Mouse (Mus musculus) neural tube, embryonic 15.5 days (tissue): ENCODE measurements at regions not wholly inside any gene's neighbourhood (a gene's known extent, or its start where the extent isn't known, plus 50 kb on each side); places are given as distances from the start of the nearest gene placed in this dataset.

Source experiments
- ATAC-seq: fragments of 200-750 bp; cut with Nextera tagmentation; 2 replicates; pipeline ENCODE4 v1.8.0; 2017; ENCODE audit warnings: mild to moderate bottlenecking, moderate TSS enrichment, moderate library complexity; ENCODE audit not compliant: low FRiP score
- H3K27ac ChIP-seq: fragments of 300-500 bp; sonication (generic); replicated peaks from 2 replicates; pipeline ENCODE4 v1.5.1; 2015; ENCODE audit warnings: mild to moderate bottlenecking, inconsistent platforms
- H3K27me3 ChIP-seq: fragments of 300-500 bp; sonication (generic); replicated peaks from 2 replicates; pipeline ENCODE4 v1.6.1; 2015; ENCODE audit warnings: inconsistent platforms
- H3K36me3 ChIP-seq: fragments of 300-500 bp; sonication (generic); 2 replicates; pipeline ENCODE4 v1.6.1; 2015; ENCODE audit warnings: inconsistent platforms
- H3K4me1 ChIP-seq: fragments of 300-500 bp; sonication (generic); 2 replicates; pipeline ENCODE4 v1.6.1; 2015; ENCODE audit warnings: inconsistent platforms
- H3K4me2 ChIP-seq: fragments of 300-500 bp; sonication (generic); 2 replicates; pipeline ENCODE4 v1.6.1; 2015; ENCODE audit warnings: inconsistent platforms, mild to moderate bottlenecking, moderate library complexity
- H3K4me3 ChIP-seq: fragments of 300-500 bp; sonication (generic); replicated peaks from 2 replicates; pipeline ENCODE4 v1.5.1; 2015; ENCODE audit warnings: mild to moderate bottlenecking, inconsistent platforms
- H3K9ac ChIP-seq: fragments of 300-500 bp; sonication (generic); replicated peaks from 2 replicates; pipeline ENCODE4 v1.6.1; 2015; ENCODE audit warnings: mild to moderate bottlenecking, inconsistent platforms
- H3K9me3 ChIP-seq: fragments of 300-500 bp; sonication (generic); replicated peaks from 2 replicates; pipeline ENCODE4 v1.6.1; 2016; ENCODE audit warnings: inconsistent platforms
- WGBS: fragments of 180-500 bp; shearing (Covaris S2); methylation state at CpG from one replicate; pipeline ENCODE4 v1.1.7; 2015; ENCODE audit warnings: mixed read lengths; 5-methylcytosine and 5-hydroxymethylcytosine counted together

DNA sequence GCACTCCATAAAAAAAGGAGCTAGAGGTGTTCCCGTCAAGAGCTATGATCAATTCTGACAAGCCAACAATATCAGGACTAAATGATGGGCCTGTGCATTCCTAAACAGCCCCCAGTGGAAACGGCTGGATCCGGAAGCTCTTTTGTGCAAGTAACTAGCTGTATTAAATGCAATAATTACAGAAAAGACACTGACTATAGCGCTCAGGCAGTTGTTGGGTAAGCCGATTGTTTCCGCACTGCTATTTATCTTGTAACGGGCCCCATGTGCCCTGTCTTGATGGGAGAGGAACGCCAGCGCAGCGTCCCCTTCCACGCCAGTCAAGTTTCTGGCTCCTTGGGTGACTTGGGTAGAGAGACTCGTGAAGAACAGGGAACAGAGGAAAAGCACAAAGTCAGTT lies 142.4 kb upstream of the Sp8 start:
- H3K4me2 ChIP-seq = peak overlapping the region; percentile 45
- H3K4me1 ChIP-seq = peaks cover 9% of the 10 kb centered on the region
- peak overlapping the region; percentile 4; the same call in 1 of the 2 replicates for H3K4me3 ChIP-seq
- no peak overlapping the region for H3K27ac ChIP-seq
- no peak for ATAC-seq
- no peak overlapping the region for H3K9ac ChIP-seq
- 14% methylated on average over 12 of the region's 12 CpGs for WGBS
- no peaks in the 10 kb centered on the region for H3K9me3 ChIP-seq
- H3K27me3 ChIP-seq = no peaks in the 10 kb centered on the region
- no peaks in the 10 kb centered on the region for H3K36me3 ChIP-seq

DNA sequence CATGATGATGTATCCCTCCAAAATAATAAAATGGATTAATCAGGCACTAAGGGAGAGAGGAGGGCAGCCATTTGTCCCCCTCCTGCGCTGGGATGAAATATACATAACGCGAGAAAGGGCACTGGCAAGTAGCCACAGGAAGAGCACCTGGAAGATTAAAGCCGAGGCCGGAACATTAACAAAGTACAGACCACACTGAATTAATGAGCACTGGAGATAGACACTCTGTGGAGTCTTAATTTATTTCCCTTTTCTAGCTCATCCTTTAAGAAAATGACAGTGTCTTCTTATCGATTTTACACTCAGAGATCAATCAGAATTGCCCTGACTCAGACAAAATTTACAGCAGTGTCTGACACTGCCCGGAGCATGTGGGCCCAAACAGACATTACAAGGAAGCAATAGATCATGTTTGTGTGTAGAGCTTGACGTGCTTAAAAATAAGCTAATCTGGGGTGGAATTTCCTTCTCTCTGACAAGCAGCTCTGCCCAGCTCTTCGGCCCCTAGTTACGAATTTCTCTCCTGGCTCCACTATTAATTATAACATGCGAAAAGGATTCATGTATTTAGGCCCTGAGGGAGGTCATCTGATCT lies 143.0 kb upstream of the Sp8 start:
- H3K4me2 ChIP-seq = peak overlapping the region; percentile 45
- peak; percentile 38; the same call in 1 of the 2 replicates for ATAC-seq
- 20% methylated on average over 11 of the region's 11 CpGs for WGBS
- no peak overlapping the region for H3K27ac ChIP-seq
- no peaks in the 10 kb centered on the region for H3K36me3 ChIP-seq
- no peaks in the 10 kb centered on the region for H3K9me3 ChIP-seq
- H3K27me3 ChIP-seq = no peaks in the 10 kb centered on the region
- H3K9ac ChIP-seq = no peak overlapping the region
- no peak overlapping the region for H3K4me3 ChIP-seq
- peaks cover 9% of the 10 kb centered on the region for H3K4me1 ChIP-seq

DNA sequence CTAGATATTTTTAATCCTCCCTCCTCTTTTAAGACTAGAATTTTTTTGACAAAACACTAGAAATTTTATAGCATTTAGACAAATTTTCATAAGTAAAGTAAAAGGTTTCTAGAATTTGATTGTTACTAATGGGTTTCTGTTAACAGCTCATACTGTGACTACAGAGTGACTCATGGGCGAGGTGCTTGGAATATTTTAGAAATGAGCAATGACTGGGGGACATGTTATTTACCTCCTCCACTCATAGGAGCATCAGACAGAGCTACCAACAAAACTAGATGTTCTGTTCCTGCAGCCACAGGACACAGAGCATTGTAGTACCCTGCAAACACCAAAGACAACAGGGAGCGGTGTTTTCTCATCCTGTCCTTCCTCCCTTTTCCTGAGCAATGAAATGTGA lies 144.3 kb upstream of the Sp8 start:
- Histone ChIP-seq H3K9me3 (no peaks in the 10 kb centered on the region), H3K4me3 (no peak overlapping the region), H3K27ac (no peak overlapping the region), H3K27me3 (no peaks in the 10 kb centered on the region), H3K4me1 (peaks cover 9% of the 10 kb centered on the region), H3K4me2 (no peak overlapping the region), H3K9ac (no peak overlapping the region), H3K36me3 (no peaks in the 10 kb centered on the region)
- ATAC-seq = no peak
- 88% methylated on average over 2 of the region's 2 CpGs for WGBS

DNA sequence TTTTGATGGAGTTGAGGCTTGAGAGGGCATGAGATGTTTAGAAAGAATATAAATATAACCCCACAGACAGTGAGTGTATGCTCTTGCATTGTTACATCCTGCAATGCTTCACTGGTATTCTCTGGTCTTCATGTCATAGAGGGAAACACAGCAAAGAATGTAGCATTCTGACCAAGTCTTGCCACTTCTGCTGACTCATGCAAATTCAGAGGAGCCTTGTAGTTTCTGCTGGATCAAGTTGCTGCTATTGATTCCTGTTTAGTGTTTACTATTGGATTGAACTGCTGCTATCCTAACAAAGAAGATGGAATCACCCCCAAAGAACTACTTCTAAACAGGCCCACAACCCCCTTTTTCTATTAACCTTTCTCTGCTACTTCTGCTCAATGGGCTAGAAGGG lies 148.0 kb upstream of the Sp8 start:
- no peak overlapping the region for H3K9ac ChIP-seq
- no peak overlapping the region for H3K27ac ChIP-seq
- no peaks in the 10 kb centered on the region for H3K27me3 ChIP-seq
- ATAC-seq = no peak
- no peaks in the 10 kb centered on the region for H3K9me3 ChIP-seq
- no peaks in the 10 kb centered on the region for H3K36me3 ChIP-seq
- no peak overlapping the region for H3K4me2 ChIP-seq
- peaks cover under 1% of the 10 kb centered on the region; the same call in 1 of the 2 replicates for H3K4me1 ChIP-seq
- no peak overlapping the region for H3K4me3 ChIP-seq

DNA sequence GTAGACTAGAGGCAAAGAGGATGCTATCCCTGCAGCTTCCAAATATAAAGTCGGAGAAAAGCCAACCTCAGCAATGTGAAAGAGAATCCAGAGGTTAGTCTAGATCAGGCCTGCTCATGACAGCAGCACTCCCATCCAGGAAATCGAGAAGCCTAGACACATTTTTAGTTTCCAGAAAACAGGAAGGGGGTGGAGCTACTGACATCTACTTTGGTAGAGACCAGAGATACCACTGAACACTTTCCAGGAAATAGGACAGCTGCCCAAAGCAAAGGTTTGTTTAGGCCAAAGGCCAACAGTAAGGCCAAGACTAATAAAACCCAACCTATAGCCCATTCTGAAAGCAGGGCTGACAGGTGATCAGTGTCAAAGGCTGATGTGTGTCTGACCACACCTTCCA lies 151.4 kb upstream of the Sp8 start:
- no peak overlapping the region for H3K4me3 ChIP-seq
- no peak overlapping the region for H3K27ac ChIP-seq
- no peak overlapping the region for H3K9ac ChIP-seq
- ATAC-seq = no peak
- H3K27me3 ChIP-seq = no peaks in the 10 kb centered on the region
- WGBS = 89% methylated on average over 2 of the region's 2 CpGs
- H3K36me3 ChIP-seq = no peaks in the 10 kb centered on the region
- no peak overlapping the region for H3K4me2 ChIP-seq
- H3K9me3 ChIP-seq = no peaks in the 10 kb centered on the region
- no peaks in the 10 kb centered on the region for H3K4me1 ChIP-seq

DNA sequence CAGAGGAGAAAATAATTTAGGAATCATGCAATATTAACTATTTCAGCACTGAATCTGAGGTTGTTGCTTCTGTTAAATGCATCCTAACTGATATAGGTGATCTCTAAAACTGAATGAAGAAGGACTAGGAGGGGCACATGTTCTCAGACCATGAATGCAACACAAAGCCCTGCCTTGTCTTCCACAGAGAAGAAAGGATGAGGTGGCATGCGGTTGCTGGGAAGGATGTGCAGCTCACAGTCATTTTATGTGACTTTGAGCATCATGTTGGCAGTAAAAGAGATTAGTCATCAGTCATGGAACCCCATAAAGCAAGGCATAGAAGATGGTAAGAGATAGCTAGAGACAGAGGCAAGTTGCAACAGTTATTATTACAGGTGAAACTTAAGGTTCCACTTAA lies 163.2 kb upstream of the Sp8 start:
- Histone ChIP-seq H3K9me3 (no peaks in the 10 kb centered on the region), H3K9ac (no peak overlapping the region), H3K4me1 (no peaks in the 10 kb centered on the region), H3K4me3 (no peak overlapping the region), H3K36me3 (no peaks in the 10 kb centered on the region), H3K4me2 (no peak overlapping the region), H3K27me3 (no peaks in the 10 kb centered on the region), H3K27ac (no peak overlapping the region)
- no peak for ATAC-seq
- WGBS = 93% methylated on average over 1 of the region's 1 CpGs

DNA sequence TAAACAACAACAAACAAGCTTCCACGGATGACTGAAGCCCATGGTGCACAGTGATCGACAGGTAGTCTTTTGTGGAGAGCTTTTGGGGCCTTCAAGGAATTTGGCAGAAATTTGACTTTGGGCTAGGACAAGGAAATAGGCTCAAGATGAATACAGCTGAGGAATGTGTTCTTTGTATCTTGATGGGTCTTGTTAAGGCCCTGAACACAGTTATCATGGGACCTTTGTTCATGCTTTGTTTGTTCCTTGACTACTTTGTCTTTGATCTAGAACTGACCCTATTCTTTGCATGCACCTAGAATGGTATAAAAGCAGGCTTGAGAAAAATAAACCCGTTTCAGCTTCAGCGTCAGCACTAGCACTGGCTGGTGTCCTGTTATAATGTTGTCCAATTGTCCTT lies 168.1 kb upstream of the Sp8 start:
- Histone ChIP-seq H3K27ac (no peak overlapping the region), H3K4me3 (no peak overlapping the region), H3K4me2 (no peak overlapping the region), H3K9me3 (no peaks in the 10 kb centered on the region), H3K27me3 (no peaks in the 10 kb centered on the region), H3K4me1 (no peaks in the 10 kb centered on the region), H3K9ac (no peak overlapping the region), H3K36me3 (no peaks in the 10 kb centered on the region)
- no peak for ATAC-seq
- 90% methylated on average over 4 of the region's 4 CpGs for WGBS

DNA sequence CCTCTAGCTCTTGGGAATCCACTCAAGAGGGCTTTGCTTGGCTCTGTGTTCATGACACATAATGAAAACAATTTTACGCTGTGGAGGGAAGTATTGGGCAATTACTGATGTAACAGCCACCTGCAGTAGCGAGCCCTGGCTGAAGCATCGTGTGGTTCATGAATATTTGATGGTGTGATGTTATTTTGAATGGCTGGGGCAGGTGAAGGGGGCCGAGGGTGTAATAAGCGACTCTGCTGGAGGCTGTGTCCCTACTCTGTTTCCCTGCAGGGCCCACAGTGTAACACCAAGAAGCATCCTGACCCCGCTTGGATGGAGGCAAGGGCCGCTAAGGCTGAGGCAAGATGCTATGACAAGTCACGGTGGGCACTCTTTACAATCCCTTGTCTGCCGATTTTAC lies 184.6 kb upstream of the Sp8 start:
- no peak overlapping the region for H3K27ac ChIP-seq
- peaks cover 51% of the 10 kb centered on the region for H3K27me3 ChIP-seq
- WGBS = 9% methylated on average over 9 of the region's 9 CpGs
- no peak overlapping the region for H3K9ac ChIP-seq
- peak; percentile 75 for ATAC-seq
- H3K4me1 ChIP-seq = peaks cover 16% of the 10 kb centered on the region
- no peaks in the 10 kb centered on the region for H3K36me3 ChIP-seq
- no peaks in the 10 kb centered on the region for H3K9me3 ChIP-seq
- no peak overlapping the region for H3K4me3 ChIP-seq
- H3K4me2 ChIP-seq = no peak overlapping the region

DNA sequence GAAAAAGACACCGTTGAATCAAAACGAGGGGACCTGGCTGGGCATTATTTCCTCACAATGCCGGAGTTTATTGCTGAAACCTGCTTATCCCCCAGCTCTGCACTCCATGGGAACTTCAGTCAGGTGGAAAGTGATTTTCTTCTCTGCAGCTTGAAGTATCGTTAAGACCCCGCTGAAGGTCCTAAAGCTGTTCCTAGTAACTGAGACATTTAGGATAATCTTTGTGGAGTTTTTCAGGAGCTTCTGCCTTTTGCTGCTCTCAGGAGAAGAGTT lies 185.0 kb upstream of the Sp8 start:
- no peaks in the 10 kb centered on the region for H3K36me3 ChIP-seq
- H3K4me3 ChIP-seq = no peak overlapping the region
- H3K27ac ChIP-seq = no peak overlapping the region
- ATAC-seq = peak; percentile 69; the same call in 1 of the 2 replicates
- H3K4me1 ChIP-seq = peaks cover 16% of the 10 kb centered on the region
- no peaks in the 10 kb centered on the region for H3K9me3 ChIP-seq
- WGBS = 3% methylated on average over 5 of the region's 5 CpGs
- H3K4me2 ChIP-seq = peak overlapping the region; percentile 25
- H3K9ac ChIP-seq = no peak overlapping the region
- peaks cover 51% of the 10 kb centered on the region for H3K27me3 ChIP-seq

DNA sequence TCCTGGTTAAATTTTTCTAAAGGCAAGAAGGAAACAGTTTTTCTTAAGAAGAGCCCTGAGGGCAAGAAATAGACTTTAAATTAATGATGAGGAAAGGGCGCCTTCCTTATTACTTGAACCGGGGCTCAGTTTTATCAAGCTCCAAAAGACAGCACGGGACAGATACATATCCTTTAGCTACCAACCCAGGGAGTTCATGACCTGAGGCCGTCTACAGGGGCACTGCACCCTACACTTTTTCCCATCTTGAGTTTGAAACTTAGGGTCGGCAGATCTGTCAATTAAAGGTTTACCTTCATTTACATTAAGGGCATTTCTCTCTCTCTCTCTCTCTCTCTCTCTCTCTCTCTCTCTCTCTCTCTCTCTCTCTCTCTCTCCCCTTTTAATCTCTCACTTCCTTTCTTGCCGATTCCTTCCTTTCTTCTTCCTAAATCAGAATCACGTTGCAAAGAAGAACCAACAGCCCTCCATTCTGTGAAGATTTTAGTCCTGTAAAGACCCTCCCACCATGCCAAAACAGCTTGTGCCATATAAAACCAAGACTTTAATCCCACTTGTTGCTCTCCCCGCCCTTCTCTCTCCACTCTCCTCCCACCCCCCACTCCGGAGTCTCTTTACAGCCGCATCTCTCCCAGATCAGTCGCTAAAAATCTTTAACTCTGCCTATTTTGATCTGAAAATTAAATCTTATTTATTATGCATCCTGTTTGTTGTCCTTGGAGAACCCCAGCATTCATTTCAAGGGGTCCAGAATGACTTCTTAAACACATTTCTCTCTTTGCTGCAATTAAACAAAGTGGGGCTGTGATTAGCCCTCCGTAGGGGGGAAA lies 185.5 kb upstream of the Sp8 start:
- Histone ChIP-seq H3K4me1 (peaks cover 16% of the 10 kb centered on the region), H3K9me3 (no peaks in the 10 kb centered on the region), H3K9ac (no peak overlapping the region), H3K36me3 (no peaks in the 10 kb centered on the region), H3K27me3 (peaks cover 51% of the 10 kb centered on the region), H3K4me2 (peak overlapping the region; percentile 25), H3K4me3 (no peak overlapping the region), H3K27ac (no peak overlapping the region)
- WGBS = 4% methylated on average over 12 of the region's 12 CpGs
- peak; percentile 38; the same call in 1 of the 2 replicates for ATAC-seq

DNA sequence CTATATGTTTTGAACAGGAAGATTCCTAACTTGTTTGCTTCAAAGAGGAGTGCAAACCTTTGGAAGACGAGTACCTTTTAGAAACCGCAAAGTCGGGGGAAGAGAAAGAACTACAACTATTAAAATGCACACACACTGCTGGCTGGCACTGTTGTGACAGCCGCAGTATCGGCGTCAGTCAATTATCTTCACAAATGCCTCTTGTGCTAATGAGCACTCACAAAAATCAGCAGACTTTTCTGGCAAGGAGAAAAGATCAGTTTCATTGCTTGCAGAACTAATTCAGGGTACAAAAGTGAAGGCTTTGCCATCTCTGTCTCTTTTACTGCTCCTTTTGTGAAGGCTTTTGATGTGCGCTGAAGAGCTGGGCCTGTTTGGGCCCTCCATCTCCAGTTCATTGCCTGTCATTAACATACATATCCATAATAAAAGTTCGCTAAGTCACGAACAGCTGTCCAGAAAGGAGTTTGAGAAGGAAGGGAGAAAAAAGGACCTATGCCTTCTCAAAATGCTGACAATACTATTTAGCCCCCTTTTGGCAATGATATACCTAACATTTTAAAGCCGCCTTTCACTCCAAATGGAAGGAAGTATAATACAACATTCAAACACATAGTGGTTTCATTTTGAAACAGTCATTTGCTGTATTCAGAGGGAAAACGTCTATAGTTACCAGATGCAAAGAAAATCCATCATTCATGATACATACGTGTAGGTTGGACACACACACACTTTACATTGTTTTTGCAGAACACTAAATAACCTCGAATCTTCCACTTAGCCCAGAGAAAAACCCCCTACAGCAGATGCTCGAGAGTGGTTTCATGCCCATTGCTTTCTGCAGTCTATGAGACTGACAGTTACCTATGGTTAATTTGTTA lies 186.6 kb upstream of the Sp8 start:
- Histone ChIP-seq H3K27me3 (peaks cover 59% of the 10 kb centered on the region), H3K4me2 (no peak overlapping the region), H3K9me3 (no peaks in the 10 kb centered on the region), H3K27ac (no peak overlapping the region), H3K36me3 (no peaks in the 10 kb centered on the region), H3K9ac (no peak overlapping the region), H3K4me1 (peaks cover 16% of the 10 kb centered on the region), H3K4me3 (no peak overlapping the region)
- 10% methylated on average over 14 of the region's 14 CpGs for WGBS
- ATAC-seq = no peak
